Mouse (Mus musculus) heart, postnatal 0 days (tissue): Measurements from ENCODE around the gene H2-DMb1.

Source experiments
- CTCF ChIP-seq: IDR thresholded peaks from 2 replicates; pipeline ENCODE4 v1.5.1; 2016; ENCODE audit warnings: antibody characterized with exemption, control low read depth, low read depth
- EP300 ChIP-seq: IDR thresholded peaks from 2 replicates; pipeline ENCODE4 v1.6.1; 2016; ENCODE audit warnings: antibody characterized with exemption, low read depth

DNA sequence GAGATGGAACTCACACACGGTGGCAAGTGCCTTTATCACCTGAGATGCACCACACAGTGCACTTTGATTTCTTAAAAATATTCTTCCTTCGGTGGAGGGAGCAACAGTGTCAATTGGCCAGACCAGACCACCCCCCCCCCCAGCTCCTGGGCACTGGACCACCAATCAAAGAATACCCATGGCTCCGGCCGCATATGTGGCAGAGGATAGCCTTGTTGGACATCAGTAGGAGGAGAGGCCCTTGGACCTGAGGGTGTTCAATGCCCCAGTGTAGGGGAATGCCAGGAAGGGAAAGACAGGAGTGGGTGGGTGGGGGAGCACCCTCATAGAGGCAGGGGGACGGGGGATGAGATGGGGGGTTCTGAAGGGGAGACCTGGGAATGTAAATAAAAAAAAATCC lies 53.9 kb downstream of the H2-DMb1 start:
- no peak for TF ChIP-seq CTCF
- TF ChIP-seq EP300, result no peak
